Mouse (Mus musculus) 3T3-L1 (cell line): ENCODE data around the gene Cinp.
A peak's percentile ranks its signal among the peaks of the same experiment; 100 is the strongest.
"Not testable (repeated sequence)": the region's sequence is repeated elsewhere in the genome, so short reads cannot be mapped to it uniquely, and the experiment has no call there.

Experiments
- DNase-seq: peaks from one replicate; pipeline ENCODE4 v3.0.0-alpha.2; 2015; ENCODE audit warnings: low read depth, low spot score

Cinp gene

DNA sequence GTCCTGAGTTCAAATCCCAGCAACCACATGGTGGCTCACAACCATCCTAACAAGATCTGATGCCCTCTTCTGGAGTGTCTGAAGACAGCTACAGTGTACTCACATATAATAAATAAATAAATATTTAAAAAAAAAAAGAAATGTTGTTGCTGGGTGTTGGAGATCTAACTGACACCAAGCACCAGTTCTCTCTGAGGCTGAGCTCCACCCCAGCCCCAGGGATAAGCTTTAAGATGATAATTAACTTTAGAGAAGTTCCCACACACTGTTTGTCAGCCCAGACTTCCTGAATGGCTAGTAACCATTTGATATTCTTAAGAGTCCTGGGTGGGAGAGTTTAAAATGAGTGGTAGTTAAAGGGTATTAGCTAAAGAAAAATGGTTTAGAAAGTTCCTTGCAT is 28.7 kb downstream of the Cinp start:
- DNase-seq, result no peak

DNA sequence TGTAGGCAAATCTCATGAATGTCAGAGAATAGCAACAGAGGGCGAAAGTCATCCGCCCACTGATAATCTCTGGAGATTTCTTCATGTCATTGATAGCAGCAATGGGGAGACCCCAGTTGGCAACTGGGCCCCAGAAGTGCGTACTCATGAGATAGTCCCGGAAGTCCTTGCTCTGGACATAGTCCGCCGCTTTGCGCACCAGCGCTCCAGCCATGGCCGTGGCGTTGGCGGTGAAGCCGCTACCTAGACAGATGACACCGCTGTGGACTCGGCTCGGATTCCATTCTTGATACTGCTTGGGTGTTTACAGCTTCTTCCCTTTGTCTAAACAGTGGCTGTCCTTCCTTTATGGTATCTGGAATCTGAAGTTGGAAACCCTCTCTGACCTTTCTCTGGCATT is 30.3 kb downstream of the Cinp start:
- not testable (repeated sequence) for DNase-seq

GRCm38 (mm10) chr12:110857196-110857595 is 31.7 kb downstream of the Cinp start:
- no peak for DNase-seq

GRCm38 (mm10) chr12:110854786-110855737 is 33.9 kb downstream of the Cinp start:
- no peak for DNase-seq

DNA sequence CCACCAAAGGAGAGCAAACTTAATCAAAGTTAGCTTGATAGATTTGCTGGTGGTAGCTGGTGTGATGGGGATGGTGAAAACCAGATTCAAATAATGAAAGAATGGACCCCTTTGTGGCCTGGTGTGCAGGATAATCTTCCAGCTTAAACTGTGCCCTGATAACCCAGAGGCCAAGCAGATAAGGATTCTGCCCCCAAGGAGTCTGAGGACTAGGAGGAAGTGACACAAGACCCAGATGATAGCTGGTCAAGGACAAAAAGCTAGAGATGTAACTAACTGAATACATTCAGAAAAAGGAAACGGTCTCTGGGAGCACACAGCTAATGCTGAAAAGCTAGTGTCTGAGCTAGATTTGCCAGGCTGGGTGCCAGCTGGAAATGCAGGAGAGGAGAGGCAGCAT is 37.0 kb downstream of the Cinp start:
- no peak for DNase-seq

- no peak for DNase-seq
Observed at GRCm38 (mm10) chr12:110851414-110851813, 37.5 kb downstream of the Cinp start.

- DNase-seq, result no peak
Observed at GRCm38 (mm10) chr12:110850929-110851256, 38.1 kb downstream of the Cinp start.

- DNase-seq, result peak; percentile 73
Observed at GRCm38 (mm10) chr12:110850010-110850928, 38.7 kb downstream of the Cinp start, which contains the start of gene Zfp839. Gene Zfp839, plus strand, starts transcription at chr12:110850253.

GRCm38 (mm10) chr12:110846191-110846765 is 42.7 kb downstream of the Cinp start:
- peak; percentile 10 for DNase-seq

- DNase-seq, result peak; percentile 98
Observed at GRCm38 (mm10) chr12:110845131-110845880, 43.6 kb downstream of the Cinp start.

DNA sequence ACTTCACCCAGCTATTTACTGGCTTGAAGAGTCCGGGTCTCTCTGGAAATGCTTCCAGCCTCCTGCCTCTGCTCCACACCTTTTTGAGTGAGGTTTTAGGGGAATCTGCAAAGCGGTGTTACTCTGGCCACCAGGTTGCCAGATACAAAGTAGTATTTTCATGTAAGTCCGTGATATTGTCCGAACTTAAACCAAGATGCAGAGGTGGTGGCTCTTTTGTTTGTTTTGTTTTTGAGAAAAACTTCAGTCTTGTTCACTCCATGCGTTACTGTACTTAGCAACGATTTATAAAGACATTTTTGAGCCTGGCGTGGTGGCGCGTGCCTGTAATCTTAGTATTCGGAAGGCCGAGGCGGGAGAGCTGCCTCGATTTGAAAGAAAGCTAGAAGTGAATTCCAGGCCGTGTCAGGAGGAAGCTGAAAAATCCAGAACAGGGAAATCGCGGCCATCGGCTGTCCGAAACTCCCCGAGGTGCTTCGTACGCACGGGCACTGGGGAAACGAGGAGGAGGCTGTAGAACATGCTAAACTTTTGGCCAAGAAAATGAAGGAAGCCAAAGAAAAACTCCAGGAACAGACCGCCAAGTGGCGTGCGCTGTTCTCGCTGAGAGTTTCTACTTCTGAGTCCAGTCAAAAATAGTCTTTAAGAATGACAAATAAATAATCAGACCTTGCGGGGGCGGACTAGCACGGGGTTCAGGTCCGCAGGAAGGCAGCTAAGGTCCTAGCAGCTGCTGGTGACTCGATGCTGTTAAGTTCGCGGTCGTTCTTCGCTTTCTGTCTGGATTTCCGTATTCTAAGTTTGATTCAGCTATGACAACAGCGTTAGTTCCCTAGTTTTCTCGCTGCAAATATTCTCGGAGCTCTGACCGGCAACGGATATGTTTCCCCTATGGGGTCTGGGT is 44.5 kb downstream of the Cinp start:
- DNase-seq, result peak; percentile 83

DNA sequence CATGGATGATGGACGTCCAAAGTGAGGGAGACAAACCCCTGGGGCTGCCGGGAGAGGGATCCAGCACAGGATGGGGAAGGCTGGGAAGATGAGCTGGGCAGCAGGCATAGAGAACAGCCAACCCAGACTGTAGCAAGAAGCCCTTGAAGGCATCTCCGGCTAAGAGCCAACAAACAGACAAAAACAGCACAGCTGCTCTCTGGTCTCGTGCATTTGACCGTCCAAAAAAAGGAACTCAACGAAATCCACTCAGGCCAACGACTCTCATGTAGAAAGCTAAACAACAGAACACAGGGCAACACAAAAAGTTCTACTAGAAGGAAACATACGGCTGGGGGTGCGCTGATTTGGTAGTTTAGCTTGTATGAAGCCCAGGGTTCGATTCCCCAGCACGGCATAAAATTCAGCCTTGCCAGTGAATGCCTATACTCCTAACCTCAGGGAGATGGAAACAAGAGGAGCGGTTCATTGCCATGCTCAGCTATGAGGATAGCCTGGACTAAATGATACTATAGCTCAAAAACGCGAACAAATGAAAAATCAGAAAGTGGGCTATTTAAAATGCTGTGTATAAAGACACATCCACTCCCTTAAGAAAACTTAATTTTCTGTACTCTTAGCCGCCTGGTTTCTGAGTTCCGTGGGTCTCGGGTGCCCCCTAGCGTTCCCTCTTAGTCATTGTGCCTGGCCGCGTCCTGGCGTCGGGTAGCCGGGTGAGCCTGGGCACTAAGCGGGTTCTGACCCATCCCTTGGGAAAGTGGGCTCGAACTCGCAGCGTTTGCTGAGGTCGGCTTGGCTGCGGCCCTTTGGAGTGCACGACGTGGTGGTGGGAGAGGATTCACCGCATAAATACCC is 45.5 kb downstream of the Cinp start:
- peak; percentile 87 for DNase-seq

DNA sequence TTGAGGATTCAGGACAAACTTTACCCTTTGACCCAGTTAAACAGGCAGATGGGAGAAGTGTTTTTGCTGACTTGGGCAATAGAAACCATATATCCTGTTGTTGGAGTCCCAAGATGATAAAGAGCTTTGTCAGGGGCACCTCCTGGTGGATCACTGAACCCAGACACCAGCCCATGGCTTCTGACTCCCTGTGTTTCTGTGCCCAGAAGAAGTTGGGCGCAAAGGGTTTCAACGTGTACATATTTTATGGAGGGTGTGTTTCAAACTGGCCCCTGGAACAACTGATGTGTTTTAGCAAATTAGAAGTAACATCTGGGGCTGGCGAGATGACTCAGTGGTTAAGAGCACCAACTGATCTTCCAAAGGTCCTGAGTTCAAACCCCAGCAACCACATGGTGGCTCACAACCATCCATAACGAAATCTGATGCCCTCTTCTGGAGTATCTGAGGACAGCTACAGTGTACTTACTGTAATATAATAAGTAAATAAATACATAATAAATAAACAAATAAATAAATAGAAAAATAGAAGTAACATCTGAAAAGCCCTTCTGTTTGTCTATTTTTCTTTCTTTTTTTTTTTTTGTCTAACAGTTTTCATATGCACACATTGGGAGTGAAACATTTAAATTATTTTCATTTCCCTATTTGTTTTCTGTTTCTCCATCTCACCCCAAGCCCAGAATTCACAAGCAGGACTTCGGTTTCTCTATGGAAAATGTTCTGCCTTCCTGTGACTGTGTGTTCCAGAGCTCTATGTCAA is 47.0 kb downstream of the Cinp start:
- peak; percentile 61 for DNase-seq

DNA sequence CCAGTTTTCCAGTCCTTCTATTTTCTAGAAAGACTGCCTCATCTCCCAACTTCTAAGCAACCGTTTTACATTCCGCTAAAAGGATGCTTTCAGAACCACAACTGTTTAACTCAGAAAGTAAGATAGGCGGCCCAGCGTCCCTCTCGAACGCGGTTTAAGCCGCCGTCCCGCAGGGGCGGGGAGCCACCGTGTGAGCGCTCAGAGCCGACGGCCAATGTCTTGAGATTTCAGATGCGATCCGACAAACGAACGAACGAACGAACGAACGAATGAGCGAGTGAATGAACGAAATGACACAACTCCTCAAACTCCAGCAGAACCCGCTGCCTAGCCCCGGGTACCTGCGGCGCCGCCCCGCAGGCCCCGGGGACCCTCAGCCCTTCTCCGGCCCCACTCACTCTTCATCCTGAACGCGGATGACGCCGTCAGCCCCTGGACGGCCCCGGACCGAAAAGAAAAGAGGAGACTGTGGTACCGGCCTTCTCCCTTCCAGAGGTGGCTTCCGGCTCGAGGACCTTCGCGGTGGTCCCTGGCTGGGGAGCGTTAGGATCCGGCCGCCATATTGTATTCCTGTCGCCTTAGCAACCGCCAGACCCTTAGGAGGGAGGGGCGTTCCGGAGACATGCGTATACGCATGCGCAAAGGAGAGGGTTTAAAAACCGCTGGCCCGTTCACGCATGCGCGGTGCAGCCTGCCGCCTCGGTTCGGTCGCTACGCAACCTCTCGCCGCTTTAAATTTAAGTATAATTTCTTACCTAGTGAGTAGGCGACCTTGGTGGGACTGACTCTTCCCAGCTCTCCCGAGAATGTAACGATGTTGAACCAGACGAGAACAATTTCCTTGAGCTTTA is 48.4 kb downstream of the Cinp start, which contains the start of gene Mok:
Gene Mok (minus strand): TSS at position 592 of the 851 bp plus-strand sequence.
- DNase-seq, result peak; percentile 96

DNA sequence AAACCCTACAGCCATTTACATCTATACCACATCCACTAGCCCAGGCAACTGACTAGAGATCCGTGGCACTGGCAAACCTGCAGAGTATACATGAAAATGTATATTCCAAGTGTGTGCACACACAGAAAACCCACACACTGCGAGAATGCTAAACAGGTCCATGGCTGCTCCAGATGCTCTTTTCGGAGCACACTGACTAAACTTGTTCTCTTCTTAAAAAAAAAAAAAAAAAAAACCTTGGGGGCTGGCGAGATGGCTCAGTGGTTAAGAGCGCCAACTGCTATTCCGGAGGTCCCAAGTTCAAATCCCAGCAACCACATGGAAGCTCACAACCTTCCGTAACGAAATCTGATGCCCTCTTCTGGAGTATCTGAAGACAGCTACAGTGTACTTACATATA is 51.1 kb downstream of the Cinp start:
- DNase-seq, result no peak

DNA sequence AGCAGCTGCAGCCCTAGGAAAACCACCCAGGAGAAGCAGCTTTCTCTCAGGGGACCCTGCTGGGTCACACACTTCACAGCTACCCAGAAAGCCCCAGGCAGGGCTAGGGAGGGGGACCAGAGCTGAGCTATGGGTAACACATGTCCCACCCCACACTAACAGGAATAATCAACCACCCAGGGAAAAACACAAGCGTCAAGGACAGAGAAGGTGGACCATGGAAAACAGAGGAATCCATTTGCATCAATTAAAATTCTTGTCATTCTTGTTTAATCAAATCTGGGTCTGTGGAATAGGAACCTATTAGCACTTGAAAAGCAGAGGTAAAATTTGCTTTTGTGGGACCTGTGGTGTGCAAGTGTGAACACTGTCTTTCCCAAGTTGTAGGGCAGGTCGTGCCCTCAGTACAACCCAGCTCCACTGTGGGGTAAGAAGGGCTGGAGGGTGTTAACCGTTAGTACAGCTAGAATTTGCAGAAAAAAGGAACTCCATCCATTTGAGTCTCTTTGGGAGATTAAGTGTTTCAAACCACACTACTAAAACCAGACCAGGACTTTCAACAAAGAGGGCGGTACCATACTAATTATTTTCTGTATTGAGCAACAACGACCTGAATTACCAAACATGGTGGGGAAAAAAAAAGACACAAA is 51.6 kb downstream of the Cinp start:
- no peak for DNase-seq

DNA sequence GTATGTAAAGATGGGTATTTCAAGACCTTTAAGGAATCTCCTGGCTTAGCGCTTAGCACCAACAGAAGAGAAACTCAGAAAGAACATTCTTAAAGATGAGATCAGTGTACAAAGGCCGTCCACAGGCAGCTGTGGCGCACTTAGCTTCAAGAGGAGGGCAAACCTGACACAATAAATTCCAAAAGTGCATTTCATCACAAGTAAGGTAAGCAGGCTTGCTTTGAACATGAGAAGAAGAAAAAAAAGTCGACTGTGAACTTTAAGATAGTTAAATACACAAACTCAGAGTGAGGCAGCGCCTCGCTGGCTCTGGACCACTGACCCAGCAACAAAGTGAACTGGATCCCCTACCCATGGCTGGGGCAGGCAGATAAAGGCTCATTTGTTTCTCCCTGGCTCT is 52.2 kb downstream of the Cinp start:
- DNase-seq, result no peak
